Mouse (Mus musculus) forebrain, embryonic 12.5 days (tissue): ENCODE measurements around the gene Chit1. TPM values are rescaled to one million over a fixed set of nuclear protein-coding genes. Genes with fewer than 3 reads are reported as not detected.

Source experiments
- ATAC-seq: fragments of 200-750 bp; cut with Nextera tagmentation; 2 replicates; pipeline ENCODE4 v1.8.0; 2017; ENCODE audit warnings: moderate TSS enrichment; ENCODE audit not compliant: low FRiP score
- H3K27ac ChIP-seq: fragments of 300-500 bp; sonication (generic); 2 replicates; pipeline ENCODE4 v1.5.1; 2016; ENCODE audit warnings: mild to moderate bottlenecking
- H3K27me3 ChIP-seq: fragments of 300-500 bp; sonication (generic); 2 replicates; pipeline ENCODE4 v1.6.1; 2016; ENCODE audit warnings: mild to moderate bottlenecking
- H3K36me3 ChIP-seq: fragments of 300-500 bp; sonication (generic); replicated peaks from 2 replicates; pipeline ENCODE4 v1.6.1; 2016; ENCODE audit warnings: mild to moderate bottlenecking
- H3K4me1 ChIP-seq: fragments of 300-500 bp; sonication (generic); 2 replicates; pipeline ENCODE4 v1.6.1; 2016
- H3K4me2 ChIP-seq: fragments of 300-500 bp; sonication (generic); 2 replicates; pipeline ENCODE4 v1.6.1; 2016; ENCODE audit warnings: mild to moderate bottlenecking, moderate library complexity
- H3K4me3 ChIP-seq: fragments of 300-500 bp; sonication (generic); replicated peaks from 2 replicates; pipeline ENCODE4 v1.5.1; 2016; ENCODE audit warnings: mild to moderate bottlenecking
- H3K9ac ChIP-seq: fragments of 300-500 bp; sonication (generic); 2 replicates; pipeline ENCODE4 v1.6.1; 2016; ENCODE audit warnings: mild to moderate bottlenecking
- H3K9me3 ChIP-seq: fragments of 300-500 bp; sonication (generic); 2 replicates; pipeline ENCODE4 v1.6.1; 2016
- WGBS: fragments of 180-500 bp; shearing (Covaris S2); methylation state at CpG from one replicate; pipeline ENCODE4 v1.1.7; 2016; 5-methylcytosine and 5-hydroxymethylcytosine counted together
- polyA plus RNA-seq: library from polyadenylated mRNA; unstranded; fragments of >200 nt; fragmentation: Nextera tagmentation; extraction: Ambion mirVana; gene quantifications from 2 replicates; pipeline ENCODE4 v1.2.1, GENCODE M21; 2016

Chit1 gene
- not detected in 2 replicates for polyA plus RNA-seq

DNA sequence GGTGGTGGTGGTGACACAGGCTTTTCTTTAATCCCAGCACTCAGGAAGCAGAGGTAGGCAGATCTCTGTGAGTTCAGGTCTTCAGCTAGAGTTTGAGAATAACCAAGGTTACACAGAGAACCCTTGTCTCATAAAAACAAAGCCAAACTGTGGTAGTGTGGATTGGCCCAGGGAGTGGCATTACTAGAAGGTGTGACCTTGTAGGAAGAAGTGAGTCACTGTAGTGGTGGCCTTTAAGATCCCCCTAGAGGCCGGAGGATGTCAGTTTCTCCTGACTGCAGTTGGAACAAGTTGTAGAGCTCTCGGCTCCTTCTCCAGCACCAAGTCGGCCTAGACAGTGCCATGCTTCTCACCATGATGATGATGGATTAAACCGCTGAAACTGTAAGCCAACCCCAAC, at the start of gene Chit1:
Gene Chit1 (plus strand): TSS at position 264 of the 400 bp plus-strand sequence.
- Histone ChIP-seq H3K4me3 (no peak within 1 kb of the TSS), H3K4me2 (no peak within 1 kb of the TSS), H3K27ac (no peak within 1 kb of the TSS), H3K27me3 (peaks cover 7% of the 10 kb centered on the region; the same call in 1 of the 2 replicates), H3K9ac (no peak within 1 kb of the TSS), H3K4me1 (peaks cover 13% of the 10 kb centered on the region), H3K36me3 (no peaks in the 10 kb centered on the region), H3K9me3 (no peaks in the 10 kb centered on the region)
- WGBS = 77% methylated on average over 4 of the region's 4 CpGs
- ATAC-seq = no peak

DNA sequence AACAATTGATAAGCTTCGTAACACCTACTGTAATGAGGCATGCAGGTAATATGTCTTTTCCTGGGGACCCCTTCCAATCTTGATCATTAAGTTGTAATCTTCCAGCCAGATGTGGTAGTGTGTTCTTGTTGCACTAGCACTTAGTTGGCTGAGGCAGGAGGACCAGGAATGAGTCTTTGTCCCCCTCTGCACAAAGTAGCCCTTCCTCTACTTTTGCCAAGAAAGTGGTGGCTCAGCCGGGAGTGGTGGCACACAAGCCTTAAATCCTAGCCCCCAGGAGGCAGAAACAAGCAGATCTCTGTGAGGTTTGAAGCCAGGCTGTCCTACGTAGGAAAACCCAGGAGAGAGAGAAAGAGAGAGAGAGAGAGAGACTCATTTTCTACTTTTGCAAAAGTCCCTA, 49.1 kb upstream of the Chit1 start:
- H3K36me3 ChIP-seq = no peaks in the 10 kb centered on the region
- ATAC-seq = no peak
- H3K4me2 ChIP-seq = peak overlapping the region; percentile 65
- no peaks in the 10 kb centered on the region for H3K9me3 ChIP-seq
- peaks cover 82% of the 10 kb centered on the region for H3K4me1 ChIP-seq
- H3K27me3 ChIP-seq = no peaks in the 10 kb centered on the region
- H3K27ac ChIP-seq = peak overlapping the region; percentile 97
- peak overlapping the region; percentile 48; the same call in 1 of the 2 replicates for H3K9ac ChIP-seq
- no peak overlapping the region for H3K4me3 ChIP-seq
- WGBS = 22% methylated on average over 3 of the region's 3 CpGs

DNA sequence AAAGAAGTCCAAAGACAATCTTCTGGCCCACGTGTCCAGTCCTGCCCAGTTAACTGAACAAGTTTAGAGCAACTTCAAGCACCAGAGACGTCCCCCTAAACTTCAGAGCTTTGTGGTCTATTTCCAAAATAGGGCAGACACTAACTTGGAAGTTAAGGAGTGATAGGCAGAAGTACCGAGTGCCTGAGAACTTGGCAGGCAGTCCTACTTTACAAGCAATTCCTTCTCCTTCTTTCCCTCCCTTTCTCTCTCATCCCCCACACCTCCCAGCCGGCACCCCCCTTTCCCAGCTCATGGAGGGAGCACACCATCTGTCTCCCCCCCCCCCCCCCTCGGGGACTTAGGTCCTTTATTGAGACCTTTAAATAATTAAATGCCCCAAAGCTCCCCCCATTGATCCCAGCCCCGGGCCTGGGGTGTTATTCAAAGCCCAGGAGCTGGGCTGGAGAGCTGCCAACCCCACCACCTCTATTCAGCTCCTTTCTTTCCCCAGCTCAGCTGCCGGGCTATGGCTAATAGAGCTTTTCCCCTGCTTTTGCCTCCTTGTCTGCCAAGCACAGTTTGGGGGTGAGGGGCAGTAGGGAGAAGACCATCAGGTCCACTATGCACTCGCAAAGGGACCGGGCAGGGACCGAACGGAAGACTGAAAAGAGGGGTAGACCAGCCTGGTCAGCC, 48.5 kb upstream of the Chit1 start:
- 2% methylated on average over 10 of the region's 11 CpGs for WGBS
- peak; percentile 54 for ATAC-seq
- H3K4me2 ChIP-seq = peak overlapping the region; percentile 65
- peak overlapping the region; percentile 8; the same call in 1 of the 2 replicates for H3K4me3 ChIP-seq
- H3K4me1 ChIP-seq = peaks cover 88% of the 10 kb centered on the region
- H3K9me3 ChIP-seq = no peaks in the 10 kb centered on the region
- H3K36me3 ChIP-seq = no peaks in the 10 kb centered on the region
- no peaks in the 10 kb centered on the region for H3K27me3 ChIP-seq
- H3K9ac ChIP-seq = peak overlapping the region; percentile 48; the same call in 1 of the 2 replicates
- H3K27ac ChIP-seq = peak overlapping the region; percentile 97

DNA sequence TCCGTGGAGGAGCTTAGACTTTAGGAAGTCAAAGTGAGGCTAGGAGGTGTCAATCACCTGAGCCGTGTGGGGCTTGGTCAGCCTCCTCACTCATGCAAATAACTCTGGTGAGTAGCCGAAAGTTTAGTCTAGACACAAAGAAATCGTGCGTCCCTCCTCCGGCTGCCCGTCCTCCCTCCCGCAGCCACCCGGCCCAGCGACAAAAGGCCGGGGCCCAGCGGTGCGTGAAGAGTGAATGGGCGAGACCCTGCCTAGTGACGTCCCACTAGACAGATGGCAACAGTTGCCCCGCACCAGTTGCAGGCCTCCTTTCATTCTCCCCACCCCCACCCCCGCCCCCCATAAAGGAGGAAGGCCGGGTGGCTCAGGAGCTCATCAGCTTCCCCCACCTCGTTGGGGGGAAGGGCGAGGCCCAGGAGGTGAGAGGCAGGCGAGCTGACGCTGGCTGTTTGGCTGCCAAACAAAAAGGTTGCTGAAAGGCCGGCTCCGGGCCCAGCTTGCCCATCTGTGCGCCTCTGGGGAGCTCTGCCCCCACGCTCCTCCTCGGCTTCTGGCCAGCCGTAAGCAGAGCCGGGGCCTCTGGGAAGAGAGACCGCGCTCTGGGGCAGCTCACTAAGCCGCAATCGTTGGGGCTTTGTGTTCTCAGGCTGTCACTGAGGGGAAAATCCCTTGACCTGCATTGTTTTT, 47.8 kb upstream of the Chit1 start:
- WGBS = under 1% methylated on average over 31 of the region's 33 CpGs
- H3K9me3 ChIP-seq = no peaks in the 10 kb centered on the region
- peak overlapping the region; percentile 41 for H3K4me2 ChIP-seq
- H3K4me3 ChIP-seq = peak overlapping the region; percentile 8; the same call in 1 of the 2 replicates
- H3K27me3 ChIP-seq = no peaks in the 10 kb centered on the region
- peaks cover 95% of the 10 kb centered on the region for H3K4me1 ChIP-seq
- H3K36me3 ChIP-seq = no peaks in the 10 kb centered on the region
- peak overlapping the region; percentile 97 for H3K27ac ChIP-seq
- H3K9ac ChIP-seq = peak overlapping the region; percentile 48; the same call in 1 of the 2 replicates
- peak; percentile 79 for ATAC-seq

DNA sequence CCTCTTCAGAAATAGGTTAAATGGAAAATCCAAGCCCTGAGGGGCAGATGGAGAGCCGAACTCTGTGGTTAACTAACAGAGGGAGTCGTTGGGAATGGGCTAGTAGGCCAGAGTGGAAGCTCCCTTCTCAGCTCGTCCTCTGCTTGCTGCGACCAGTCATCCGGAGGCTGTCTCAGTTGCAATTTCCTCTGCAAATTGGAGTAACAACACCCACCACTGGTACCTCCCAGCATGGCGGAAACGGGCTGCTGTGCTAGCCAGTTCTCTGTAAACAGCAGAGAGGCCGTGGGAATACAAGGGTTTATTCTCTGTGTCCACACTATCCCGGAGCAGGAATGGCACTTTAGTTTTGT, 47.3 kb upstream of the Chit1 start:
- ATAC-seq = no peak; the same call in none of the 2 replicates
- peak overlapping the region; percentile 97 for H3K27ac ChIP-seq
- 0 out of 2 replicates have a peak overlapping the region, but pooled peaks have one; percentile 8 for H3K4me3 ChIP-seq
- 3% methylated on average over 9 of the region's 9 CpGs for WGBS
- H3K4me2 ChIP-seq = peak overlapping the region; percentile 41
- H3K9ac ChIP-seq = peak overlapping the region; percentile 39; the same call in 1 of the 2 replicates
- H3K4me1 ChIP-seq = peaks cover 97% of the 10 kb centered on the region
- no peaks in the 10 kb centered on the region for H3K36me3 ChIP-seq
- H3K27me3 ChIP-seq = no peaks in the 10 kb centered on the region
- H3K9me3 ChIP-seq = no peaks in the 10 kb centered on the region

DNA sequence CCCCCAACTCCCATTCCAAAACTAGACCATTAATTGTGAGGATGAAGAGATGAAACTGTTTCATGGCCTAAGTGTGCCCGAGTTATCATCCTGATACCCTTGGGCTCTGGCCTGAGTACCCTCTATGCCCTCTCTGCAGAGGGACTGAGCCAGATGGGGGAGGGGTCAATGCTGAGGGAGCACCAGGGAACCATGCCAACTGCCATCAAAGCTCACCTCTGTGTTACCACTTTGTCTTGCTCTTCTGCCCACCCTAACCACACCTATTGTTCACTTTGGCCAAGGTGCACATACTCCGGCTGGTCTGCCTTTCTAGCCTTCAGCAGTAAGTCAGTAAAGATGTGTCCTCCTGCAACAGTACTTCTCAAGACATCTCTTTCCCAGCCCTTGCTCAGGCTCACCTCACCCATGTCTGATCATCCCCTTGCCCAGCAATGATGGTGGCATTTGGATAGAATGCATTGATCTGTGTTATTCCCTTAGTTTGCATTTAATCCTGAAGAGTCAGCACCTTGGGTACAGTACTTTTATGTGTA, 46.7 kb upstream of the Chit1 start:
- H3K4me2 ChIP-seq = peak overlapping the region; percentile 41
- H3K4me1 ChIP-seq = peaks cover 91% of the 10 kb centered on the region
- no peaks in the 10 kb centered on the region for H3K9me3 ChIP-seq
- 66% methylated on average over 2 of the region's 2 CpGs for WGBS
- H3K36me3 ChIP-seq = no peaks in the 10 kb centered on the region
- no peaks in the 10 kb centered on the region for H3K27me3 ChIP-seq
- ATAC-seq = no peak
- peak overlapping the region; percentile 39; the same call in 1 of the 2 replicates for H3K9ac ChIP-seq
- peak overlapping the region; percentile 97 for H3K27ac ChIP-seq
- no peak overlapping the region for H3K4me3 ChIP-seq

DNA sequence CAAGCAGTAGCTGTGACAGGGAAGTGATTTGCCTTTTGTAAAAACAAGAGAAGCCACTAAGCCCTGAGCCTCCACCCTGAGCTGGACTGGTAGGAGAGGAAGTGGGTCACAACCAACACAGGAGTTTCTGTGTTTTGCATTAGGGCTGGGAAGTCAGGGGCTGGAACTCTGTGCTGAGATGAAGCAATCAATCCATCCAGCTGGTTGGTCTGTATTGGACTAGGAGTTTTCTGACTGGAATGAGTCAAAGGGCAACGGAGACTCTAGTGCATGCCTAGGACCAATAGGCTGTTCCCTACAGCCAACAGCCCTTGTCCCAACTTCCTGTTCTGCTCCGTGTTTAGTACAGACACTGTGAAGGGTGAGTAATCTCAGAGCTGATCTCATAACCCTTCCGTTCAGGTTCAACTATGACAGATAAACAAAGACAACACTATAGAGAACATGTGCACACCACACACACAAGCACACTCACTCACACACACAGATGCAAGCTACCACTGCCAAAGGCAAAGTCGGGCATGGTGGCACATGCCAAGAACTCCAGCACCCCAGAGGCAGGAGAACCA, 45.7 kb upstream of the Chit1 start:
- WGBS = 72% methylated on average over 4 of the region's 4 CpGs
- peak overlapping the region; percentile 97 for H3K27ac ChIP-seq
- H3K4me2 ChIP-seq = no peak overlapping the region
- no peaks in the 10 kb centered on the region for H3K27me3 ChIP-seq
- no peak overlapping the region for H3K4me3 ChIP-seq
- H3K9me3 ChIP-seq = no peaks in the 10 kb centered on the region
- H3K9ac ChIP-seq = no peak overlapping the region
- H3K4me1 ChIP-seq = peaks cover 92% of the 10 kb centered on the region
- ATAC-seq = no peak
- no peaks in the 10 kb centered on the region for H3K36me3 ChIP-seq

DNA sequence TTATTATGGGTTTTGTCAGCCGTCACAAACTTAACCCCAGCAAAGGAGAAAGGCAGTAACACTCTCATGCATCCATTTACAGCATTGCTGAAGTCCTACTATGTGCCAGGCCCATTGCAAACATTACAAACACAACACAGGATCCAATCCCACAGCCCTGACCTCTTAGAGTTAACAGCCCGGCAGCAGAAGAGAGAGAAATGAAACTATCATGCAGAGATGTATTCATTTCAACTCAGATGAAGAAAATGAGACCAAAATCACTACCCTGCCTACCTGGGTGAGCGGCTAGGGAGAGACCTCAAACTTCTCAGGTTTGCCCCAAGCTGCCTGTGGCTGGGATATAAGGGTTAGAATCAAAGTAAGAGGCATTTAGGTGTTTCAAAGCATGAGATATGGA, 44.5 kb upstream of the Chit1 start:
- Histone ChIP-seq H3K27me3 (no peaks in the 10 kb centered on the region), H3K27ac (peak overlapping the region; percentile 65), H3K4me1 (peaks cover 91% of the 10 kb centered on the region), H3K4me3 (no peak overlapping the region), H3K36me3 (no peaks in the 10 kb centered on the region), H3K9me3 (no peaks in the 10 kb centered on the region), H3K4me2 (no peak overlapping the region), H3K9ac (no peak overlapping the region)
- 57% methylated on average over 3 of the region's 3 CpGs for WGBS
- no peak for ATAC-seq

DNA sequence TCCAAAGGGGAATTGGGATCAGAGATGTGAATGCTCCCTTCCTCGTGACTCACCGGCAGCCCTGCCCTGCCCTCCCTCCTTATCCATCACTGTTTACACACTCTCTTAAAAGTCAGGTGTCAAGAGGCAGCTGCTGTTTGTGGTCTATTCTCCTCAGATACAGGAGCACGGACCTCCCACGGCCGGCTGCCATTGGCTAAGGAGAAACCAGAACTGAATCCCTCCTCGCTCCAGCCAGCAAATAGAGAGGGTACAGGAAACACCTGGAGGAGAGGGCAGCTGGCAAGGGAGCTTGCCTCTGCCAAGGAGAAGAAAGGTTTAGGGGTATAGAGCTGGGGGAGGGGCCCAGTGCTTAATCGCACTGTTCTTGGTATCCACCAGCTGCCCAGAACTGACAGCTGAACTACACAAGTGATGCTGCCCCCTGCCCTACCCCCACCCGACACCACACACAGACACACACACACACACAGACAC, 43.9 kb upstream of the Chit1 start:
- Histone ChIP-seq H3K4me2 (no peak overlapping the region; the same call in 1 of the 2 replicates), H3K27me3 (no peaks in the 10 kb centered on the region), H3K9me3 (no peaks in the 10 kb centered on the region), H3K9ac (peak overlapping the region; percentile 26; the same call in 1 of the 2 replicates), H3K36me3 (no peaks in the 10 kb centered on the region), H3K27ac (peak overlapping the region; percentile 65), H3K4me3 (no peak overlapping the region), H3K4me1 (peaks cover 91% of the 10 kb centered on the region)
- no peak for ATAC-seq
- 8% methylated on average over 8 of the region's 8 CpGs for WGBS

DNA sequence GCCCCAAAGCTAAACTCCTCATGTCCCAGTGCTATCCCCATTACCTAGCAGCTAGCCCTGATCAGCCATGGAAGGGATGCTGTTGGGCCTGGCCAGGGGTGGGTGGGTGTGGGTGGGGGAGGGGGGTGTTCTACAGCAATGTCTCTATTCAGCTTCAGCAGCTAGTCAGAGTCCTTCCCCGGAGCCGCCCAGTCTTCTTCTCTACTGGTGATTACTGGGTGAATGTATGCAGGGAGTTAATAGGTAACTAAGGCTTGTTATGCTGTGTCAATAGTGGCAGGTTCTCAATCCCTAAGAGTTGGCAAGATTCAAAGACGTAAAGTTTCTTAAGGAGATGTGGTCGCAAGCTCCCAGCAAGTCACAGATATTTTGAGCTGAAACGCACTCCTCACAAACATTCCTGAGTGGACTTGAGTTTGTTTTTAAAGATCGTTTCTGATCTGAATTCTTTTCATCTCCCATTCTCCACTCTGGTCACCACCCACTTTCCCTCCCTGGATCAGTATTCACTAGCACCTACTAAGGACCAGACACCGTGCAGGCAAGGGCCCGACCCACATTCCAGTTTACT, 40.9 kb upstream of the Chit1 start:
- ATAC-seq = no peak
- H3K9ac ChIP-seq = no peak overlapping the region; the same call in 1 of the 2 replicates
- no peaks in the 10 kb centered on the region for H3K27me3 ChIP-seq
- H3K36me3 ChIP-seq = peaks cover 9% of the 10 kb centered on the region; the same call in 1 of the 2 replicates
- H3K4me2 ChIP-seq = no peak overlapping the region
- 63% methylated on average over 8 of the region's 8 CpGs for WGBS
- H3K4me1 ChIP-seq = peaks cover 90% of the 10 kb centered on the region
- peak overlapping the region; percentile 93 for H3K27ac ChIP-seq
- no peak overlapping the region for H3K4me3 ChIP-seq
- no peaks in the 10 kb centered on the region for H3K9me3 ChIP-seq

DNA sequence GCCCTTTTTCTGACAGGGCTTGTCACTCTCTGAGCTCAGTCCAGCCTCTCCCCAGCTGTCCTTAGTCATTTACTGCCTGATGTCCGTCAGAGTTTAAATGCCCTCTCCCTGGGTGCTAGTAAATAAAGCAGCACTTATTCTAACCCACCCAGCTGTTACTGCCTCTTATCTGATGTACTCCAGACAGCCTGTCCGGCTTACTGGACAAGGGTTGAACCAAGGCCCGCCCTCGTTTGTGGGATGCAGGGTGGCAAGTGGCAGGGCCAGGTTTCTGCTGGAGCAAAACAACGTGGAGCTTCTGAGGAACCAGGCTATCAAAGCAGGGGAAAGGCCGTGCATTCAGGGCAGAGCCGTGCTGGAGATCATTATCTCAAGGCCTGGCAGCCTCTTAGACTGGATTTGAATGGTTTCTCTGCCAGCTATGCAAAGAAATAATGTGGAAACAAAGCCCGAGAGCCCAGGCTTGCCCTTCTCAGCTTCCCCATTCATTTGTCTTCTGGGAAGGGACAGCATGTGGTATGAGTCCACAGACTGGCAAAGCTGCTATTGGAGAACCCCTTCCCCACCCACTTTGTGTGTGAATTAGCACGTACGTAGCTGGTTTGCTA, 39.5 kb upstream of the Chit1 start:
- Histone ChIP-seq H3K9me3 (no peaks in the 10 kb centered on the region), H3K27ac (peak overlapping the region; percentile 93), H3K36me3 (peaks cover 23% of the 10 kb centered on the region), H3K27me3 (no peaks in the 10 kb centered on the region), H3K4me1 (peaks cover 89% of the 10 kb centered on the region), H3K9ac (0 out of 2 replicates have a peak overlapping the region, but pooled peaks have one; percentile 29), H3K4me2 (no peak overlapping the region), H3K4me3 (no peak overlapping the region)
- ATAC-seq = peak; percentile 50; the same call in 1 of the 2 replicates
- WGBS = 14% methylated on average over 10 of the region's 10 CpGs
